Mouse (Mus musculus): ENCODE data around the gene Slc26a10.
"Not testable (repeated sequence)": the region's sequence is repeated elsewhere in the genome, so short reads cannot be mapped to it uniquely, and the experiment has no call there.

The Slc26a10 gene

DNA sequence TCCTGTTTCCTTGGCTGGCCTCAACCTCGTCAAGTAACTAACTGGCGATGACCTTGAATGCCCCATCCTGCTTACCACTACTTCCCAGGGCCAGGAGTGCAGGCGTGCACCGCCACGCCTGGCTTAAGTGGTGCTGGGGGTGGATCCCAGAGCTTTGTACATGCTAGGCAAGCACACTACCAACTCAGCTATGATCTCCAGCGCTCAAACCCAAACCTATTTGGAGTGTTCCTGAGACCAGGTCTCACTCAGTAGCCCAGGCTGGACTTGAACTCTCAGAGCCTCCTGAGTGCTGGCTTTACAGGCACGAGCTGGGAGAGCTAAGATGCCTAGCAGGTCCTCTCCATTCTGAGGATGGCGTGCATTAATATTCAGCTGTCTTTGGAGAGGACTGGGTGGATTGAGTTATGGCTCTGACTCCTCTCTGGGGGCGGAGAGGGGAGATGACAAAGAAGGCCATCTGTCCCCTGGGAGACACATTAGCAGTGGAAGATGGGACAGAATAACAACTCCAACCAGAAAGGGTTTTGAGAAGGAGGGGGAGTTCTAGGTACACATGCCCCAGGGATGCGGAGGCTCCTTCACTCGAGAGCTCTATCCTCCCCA, 17.2 kb upstream of the Slc26a10 start:
- no peak for DNase-seq

DNA sequence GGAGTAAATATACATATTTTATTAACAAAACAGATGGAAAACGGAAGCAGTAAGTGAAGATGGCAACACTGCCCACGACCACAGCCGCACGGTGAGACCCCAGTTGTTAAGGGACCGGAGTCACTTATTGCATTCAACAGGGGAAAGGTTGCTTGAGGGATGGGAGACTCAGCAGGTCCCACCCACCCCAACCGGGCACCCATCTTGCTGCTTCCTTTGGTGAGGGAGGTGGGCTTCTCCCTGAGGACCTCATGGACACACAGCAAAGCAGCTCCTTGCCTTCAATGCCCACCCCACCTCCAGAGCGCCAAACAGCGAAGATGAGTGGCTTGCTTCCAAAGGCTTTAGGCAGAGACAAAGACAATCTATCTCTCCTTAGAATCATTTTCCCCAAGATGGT, 16.7 kb upstream of the Slc26a10 start:
- DNase-seq: no peak

DNA sequence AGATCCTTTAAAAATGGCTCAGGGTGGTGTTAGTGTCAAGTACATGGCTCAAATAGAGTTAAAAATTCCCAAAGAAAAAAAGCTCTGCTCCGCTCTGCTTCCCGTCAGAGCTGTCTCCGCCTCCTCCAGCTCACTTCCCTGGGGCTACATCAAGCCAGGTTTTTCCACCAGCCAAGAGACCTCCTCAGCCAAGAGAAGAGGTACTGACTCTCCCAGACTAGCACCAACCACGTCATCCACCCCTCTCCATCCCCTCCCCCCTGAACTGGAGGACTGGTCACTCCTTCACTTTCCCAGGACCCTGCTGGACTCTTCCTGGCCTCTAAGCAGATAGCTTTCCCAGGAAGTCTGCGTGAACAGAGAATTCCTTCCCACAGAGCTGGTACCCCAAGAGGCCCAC, 15.9 kb upstream of the Slc26a10 start:
- DNase-seq: peak; percentile 80

DNA sequence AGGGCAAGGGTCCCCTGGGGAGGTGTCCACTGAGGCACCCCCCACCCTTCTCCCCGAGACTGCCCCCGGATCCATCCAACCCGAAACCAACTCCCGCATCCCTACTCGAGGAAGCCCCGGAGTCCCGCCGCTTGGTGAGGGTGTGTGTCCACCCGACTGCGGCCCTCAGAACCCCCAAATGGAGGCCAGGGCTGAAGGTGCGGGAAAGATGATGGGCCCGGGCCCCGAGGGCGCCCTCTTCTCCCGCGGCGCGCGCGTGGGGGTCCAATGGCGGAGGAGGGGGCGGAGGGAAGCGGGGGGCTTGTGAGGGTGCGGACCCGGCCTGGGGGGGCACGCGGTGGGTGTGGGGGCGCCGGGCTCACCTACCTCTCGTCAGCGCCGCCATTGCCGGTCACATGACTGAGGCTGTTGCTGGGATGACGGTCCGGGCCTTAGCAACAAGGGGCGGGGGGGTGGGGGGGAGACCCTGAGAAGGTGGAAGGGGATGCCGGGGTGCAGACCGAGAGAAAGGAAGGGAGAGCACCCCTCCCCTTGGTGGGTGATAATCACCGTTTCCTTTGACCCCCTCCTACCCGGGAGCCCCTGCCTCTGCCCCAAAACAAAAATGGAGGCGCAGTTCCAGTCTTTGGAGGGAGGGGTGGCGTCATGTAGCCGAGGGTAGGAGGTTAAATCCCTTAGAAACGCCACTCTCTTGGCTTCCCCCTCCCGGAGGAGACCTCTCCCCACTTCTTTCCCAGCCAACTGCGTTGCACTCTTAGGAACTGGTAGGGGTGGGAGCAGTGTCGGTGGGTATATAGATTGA, 15.1 kb upstream of the Slc26a10 start, which contains the start of gene Dtx3:
Gene Dtx3, minus strand, starts transcription at position 401 of the 802 bp plus-strand sequence.
- peak; percentile 46 for DNase-seq

DNA sequence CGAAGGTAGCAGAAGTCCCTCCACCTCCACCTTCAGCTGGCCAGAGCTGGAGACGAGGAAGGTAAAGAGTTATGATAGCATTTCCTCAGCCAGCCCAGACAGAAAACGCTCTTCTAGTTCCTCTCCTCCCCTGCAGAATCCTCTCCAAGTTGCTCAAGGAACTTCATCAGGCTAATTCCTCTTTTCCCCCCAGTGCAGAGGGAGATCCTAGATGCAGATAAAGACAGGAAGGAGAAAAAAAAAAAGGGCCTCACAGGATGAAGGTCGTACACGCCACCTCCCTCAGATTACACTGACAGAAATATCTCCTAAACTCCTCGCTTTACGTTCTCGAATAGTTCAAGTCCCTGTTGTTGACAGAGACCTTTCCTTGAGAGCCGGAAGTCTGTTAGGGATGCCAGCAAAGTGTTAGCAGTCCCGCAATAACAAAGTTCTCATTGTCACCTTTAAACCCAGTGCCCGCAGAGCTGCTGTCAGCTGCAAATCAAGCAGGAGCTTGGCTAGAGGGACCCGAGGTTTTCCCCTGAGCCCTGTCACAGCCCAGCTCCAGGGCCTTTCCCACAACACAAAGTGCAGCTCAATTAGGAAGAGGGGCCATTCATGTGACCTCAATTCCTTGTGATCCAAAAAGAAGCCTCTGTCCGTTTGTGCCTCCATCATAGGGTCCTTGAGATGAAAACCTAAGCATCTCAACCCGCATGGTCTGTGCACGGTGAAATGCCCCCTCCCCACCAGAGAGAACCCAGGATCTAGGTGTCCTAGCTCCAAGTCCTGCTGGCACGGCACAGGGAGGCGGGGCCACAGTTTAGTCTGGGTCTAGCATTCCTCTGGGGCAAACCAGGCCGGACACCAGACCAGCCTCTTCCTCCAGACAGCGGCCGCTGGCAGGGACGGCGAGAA, 14.2 kb upstream of the Slc26a10 start:
- peak; percentile 84 for DNase-seq

DNA sequence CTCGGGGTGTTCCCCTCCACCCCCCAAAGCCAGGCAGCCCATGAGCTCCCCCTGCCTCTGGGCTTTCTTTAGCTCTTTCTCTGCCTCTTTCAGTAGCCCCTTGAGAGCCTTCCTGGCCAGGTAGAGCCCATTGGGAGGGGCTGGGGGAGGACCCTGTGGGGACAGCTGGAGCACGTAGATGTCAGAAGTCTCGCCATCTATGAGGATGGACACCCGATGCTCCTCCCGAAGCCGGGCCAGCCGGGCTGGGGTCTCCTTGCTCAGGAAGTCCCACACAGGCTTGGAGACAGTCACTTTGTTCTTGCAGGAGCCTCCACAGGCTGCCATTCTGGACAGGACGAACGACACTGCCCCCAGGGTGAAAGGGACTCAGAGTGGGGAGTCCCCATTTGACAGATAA, 12.6 kb upstream of the Slc26a10 start:
- no peak for DNase-seq

DNA sequence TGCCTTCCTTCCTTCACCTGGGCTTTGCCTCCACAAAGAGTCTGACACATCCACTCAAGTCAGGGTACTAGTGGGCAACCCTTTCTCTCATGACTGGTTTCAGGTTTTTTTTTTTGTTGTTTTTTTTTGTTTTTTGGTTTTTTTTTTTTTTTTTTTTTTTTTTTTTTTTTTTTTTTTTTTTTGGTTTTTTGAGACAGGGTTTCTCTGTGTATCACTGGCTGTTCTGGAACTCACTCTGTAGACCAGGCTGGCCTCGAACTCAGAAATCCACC, 11.5 kb upstream of the Slc26a10 start:
- DNase-seq: not testable (repeated sequence)

DNA sequence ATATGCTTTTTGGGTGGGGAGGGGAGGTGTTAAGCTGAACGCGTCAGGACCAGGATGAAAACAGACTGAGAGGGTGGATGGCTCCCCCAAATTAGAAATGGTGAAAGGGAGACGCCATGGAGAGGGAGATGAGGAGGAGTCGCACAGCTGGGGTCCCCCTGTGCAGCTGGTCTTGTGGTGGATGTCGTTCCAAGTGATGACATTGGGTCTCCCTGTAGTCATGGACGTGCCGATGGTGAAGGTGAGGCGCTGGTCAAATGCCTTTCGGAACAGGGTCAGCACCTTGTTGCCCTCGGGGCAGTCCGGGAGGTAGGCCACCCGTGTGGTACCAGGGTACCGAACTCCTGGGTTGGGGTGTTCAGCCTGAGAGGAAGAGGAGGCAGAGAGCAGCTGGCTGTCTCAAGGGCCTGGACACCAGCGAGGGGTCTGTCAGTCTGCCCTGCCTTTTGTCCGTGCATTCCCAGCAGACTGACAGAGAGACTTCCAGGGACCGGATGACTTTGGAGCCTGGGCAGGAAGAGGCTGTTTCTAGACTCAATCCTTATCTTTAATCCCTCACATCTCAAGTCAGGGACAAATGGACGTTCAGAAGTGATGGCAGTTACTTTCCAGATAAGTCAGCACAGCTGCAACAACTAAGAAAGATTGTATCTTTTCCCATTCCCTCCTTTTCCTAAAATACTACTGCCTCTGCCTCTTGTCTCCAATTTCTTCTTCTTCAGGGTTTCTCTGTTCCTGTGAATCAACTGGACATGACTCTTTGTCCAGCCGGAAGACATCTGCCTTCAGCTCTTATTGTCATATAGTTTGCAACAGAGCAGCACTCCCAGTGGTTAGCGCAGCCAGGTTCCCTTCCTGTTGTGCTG, 11.0 kb upstream of the Slc26a10 start:
- DNase-seq: no peak

DNA sequence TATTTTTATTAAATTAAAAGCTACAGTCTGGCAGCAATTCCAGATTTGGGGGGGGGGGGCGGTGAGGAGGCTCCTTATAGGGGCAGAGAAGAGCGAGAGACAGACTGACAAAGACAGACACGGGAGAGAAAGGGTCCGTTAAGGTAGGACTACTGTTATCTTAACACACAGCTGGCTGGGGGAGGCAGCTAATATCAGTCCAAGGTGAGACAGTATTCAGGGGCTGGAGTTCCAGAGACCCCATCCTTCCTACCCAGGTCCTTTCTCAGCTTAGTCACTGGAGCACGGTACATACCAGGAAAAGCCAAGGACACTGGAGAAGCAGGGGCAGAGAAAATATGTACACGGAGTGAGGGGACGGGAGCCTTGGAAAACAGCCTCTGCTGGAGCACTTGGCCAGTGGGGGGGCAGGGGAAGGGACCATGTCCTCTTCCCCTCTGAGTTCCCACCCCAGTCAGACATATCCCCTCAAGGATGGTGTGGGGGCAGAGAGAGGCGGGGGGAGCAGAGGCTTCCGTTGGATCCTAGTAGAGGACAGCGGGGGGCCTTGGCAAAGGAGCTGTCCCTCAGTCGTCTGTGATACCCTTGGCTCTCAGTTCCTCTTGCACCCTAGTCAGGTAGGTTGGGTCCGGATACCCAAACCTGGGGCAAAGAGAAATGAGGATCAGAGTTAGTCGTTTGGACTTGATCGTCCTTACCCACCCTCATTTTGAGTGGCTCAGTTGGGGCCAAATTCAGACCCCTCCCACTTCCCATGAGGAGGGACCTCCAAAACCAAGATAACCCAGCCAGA, 10.1 kb upstream of the Slc26a10 start:
- DNase-seq: no peak

DNA sequence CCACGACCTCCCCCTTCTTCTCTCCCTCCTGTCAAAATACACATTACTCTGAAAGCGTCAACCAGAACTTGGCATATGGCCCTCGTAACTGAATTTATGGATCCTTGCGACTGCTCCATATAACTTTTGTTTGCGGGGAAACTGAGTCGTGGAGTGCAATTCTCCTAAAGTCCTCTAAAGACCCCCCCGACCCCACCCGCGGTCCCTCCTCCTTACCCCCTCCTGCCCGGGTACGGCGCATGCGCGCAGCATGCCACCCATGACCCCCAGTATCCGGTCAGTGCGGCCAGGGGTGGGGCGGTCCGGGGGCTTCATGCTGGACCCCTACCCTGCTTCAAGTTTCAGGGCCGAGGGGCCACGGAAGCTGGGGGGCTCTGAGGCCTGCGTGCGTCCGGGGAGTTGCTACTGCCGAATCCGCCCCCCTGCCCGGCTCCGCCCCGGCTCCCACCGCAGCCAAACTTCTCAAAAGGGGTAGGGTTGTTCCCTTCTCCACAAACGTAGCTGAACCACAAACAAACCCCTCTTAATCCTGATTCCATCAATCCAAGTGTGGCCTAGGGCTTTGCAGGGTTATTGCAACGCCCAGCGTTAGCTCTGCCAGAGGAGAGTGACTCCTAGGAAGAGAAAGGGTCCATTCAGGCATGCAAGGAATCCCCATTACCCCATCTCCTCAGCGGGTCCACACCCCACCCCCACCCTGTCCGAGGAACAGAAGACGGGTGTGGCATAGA, 9.4 kb upstream of the Slc26a10 start, which contains the start of gene Arhgef25:
Gene Arhgef25, minus strand, starts transcription at position 433 of the 731 bp plus-strand sequence.
- DNase-seq: no peak

DNA sequence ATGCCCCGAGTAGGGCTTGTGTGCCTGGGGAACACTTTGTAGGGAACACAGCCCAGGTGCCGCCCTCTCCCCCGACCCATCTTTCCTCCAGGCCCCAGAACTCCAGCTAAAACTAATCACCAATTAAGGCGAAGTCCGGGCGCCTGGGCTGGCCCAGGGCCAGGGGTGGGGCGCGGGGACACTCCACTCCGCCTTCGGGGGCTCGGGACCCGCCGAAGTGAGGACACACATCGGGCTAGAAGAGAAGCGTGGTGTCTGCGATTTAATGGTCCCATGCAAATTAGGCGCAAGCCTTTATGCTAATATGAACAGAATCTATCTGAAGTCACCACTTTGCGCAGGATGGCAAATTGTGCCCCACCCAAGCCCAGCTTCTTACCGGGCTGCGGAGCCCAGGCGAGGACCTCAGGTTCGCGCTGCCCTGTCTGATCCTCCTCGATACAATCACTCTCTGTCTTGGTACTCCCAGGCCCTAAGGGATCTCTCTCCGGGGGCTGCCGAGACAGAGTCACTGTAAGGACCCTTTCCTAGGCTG, 8.7 kb upstream of the Slc26a10 start:
- DNase-seq: no peak

DNA sequence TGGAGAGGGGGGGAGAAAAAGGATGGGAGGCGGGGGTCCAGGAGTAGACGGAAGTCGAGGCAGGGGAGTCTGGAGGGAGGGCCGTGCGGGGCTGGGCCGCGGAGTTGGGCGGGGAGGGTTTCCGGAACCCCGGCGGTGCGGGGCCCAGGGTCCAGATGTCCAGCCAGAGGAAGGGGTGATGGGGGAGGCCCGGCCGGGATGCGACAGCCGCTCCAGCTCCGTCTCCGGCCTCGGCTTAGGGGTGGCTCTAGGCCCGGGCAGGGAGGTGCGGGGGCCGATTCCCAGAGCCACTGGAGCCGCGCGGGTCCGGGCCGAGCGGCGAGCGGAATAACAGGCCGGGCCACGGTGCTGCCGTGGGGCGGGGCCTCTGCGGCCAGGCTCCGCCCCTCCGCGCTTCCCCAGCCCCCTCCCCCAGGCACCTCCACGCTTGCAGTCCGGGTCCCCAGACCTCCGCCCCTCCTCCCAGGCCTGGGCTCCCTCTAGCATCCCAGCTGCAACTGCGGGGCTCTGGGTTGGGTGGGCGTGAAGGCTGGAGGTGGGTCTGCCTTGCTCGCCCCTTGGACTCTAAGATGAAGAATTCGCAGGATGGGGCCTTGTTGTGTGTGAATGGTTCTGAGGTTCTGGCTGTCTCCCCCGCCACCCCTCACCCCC, 8.1 kb upstream of the Slc26a10 start:
- no peak for DNase-seq

DNA sequence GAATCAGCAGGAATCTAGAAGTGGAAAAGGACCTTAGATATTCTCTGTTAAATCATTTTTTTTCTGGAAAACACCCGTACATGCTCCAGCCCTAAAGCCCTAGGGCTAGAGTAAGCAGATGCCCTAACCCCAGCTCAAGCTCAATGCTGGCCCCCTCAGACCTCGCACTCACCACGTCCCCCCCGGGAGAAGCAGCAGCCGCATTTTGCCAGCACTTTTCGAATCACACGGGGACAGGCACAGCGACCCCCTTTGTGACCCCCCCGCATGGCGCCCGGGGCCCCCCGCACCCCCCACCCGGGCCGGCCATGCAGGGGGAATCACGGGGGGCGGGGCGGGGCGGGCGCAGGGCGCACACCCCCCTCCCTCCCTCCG, 7.6 kb upstream of the Slc26a10 start:
- no peak for DNase-seq

DNA sequence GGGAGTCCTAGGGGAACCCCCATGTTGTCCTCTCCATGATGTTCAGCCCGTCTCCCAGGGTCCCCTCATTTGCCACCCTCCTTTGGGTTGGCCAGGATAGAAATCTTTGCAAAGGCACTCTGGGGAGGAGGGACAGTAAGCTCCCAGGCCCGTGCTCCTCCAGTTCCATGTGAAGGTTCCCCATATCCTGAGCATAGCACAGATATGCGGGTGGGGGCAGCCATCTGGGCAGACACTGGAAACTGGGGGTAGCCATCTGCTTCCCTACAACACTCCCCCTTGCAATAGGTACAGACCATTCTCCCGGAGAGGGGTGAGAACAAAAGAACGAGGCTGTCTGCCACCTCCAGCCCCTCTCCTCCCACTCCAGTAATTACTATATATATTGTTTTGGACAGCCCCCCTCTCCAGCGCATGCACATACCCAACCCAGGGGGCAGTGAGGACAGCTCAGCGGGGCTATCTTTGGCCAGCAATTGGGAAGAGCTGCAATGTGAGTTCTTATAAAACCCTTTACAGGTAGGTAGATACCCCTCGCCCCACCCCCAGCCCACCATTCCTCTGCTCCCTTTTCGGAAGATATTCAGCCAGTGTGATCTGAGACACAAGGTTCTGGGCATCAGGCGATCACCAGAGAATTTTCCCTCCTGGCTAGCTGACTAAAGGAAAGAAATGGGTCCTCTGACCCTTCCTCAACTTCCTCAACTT, 7.1 kb upstream of the Slc26a10 start:
- no peak for DNase-seq

DNA sequence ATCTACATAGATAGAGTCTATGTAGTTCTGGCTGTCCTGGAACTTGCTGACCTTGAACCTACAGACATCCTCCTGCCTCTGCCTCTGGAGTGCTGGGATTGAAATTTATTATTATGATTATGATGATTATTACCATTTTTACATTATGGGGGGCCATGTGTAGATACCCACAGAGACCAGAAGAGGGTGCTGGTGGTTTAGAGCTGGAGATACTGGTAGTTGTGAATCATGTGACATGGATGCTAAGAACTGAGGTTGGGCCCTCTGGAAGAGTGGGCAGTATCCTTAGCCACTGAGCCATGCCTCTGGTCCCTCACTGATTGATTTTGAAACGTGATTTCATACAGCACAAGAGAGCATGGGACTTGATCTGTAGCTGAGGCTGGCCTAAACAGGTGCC, 6.0 kb upstream of the Slc26a10 start:
- DNase-seq: no peak

DNA sequence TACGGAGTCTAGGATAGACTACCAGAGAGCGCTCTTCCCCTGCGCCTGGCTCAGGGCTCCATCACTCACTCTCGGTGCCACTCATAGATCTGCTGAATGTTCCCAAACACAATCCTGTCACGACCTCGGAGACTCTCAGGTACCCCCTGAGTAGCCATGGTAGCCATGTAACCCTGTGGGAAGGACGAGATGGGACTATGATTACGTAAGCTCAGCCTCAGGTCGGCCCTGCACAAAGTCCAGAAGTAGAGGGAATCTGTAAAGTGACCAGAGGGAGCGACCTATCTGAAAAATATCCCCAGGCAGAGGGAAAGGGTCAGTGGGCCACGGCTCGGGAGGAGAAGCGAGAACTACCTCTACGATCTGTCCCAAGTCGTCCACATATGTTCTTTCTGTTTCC, 5.1 kb upstream of the Slc26a10 start:
- peak; percentile 48 for DNase-seq

DNA sequence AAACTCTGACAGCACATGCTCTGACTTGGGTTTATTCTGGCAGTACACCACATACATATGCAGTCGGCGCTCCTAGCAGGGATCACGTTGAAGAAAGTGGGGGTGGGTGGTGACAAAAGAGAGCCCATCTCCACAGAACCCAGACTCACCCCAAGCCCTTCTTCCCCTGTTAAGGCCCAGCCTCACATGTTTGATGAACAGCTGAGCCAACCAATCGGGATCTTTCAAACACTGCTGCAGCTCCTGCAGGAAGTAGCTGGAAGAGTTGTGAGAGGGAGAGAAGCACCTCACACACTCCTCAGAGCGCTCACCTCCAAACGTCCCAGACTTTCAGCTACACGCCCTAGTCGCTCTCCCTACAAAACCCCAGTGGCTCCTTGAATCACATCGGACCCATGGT, 4.7 kb upstream of the Slc26a10 start:
- no peak for DNase-seq

DNA sequence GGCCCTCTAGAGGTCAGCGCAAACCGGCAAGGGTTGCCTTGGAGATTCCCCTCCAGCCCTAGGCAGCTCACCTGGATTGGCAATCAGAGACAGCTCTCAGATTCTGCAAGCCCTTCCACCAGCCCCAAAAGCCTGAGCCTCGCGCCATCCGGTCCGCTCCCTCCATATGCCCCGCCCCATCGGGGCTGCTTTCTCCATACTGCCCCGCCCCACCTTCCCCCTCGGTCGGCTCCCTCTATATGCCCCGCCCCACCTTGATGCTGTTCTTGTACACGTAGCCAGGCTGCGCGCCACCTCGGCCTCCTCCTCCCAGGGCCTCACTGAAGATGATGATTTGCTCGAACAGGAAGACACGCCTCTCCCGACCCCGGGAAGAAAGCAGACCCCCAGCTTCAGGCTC, 3.3 kb upstream of the Slc26a10 start:
- no peak for DNase-seq

DNA sequence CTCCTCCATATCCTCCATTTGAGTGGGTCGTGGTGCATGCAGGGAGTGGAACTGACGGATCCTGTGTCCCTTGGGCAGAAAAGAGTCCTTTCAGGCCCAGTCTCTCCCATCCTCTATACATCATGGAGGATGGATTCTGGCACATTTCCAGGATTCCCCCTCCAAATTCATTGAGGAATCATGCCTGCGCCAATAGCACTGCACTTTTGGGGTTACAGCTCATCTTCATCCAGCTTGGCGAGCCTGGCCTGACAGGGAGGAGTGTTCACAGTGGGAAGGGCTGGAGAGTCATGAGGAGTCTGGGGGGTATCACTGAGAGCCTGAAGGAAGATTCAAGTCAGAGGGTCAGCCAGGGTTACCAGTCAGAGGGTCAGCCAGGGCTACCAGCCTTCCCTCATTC, 2.2 kb upstream of the Slc26a10 start:
- DNase-seq: no peak

DNA sequence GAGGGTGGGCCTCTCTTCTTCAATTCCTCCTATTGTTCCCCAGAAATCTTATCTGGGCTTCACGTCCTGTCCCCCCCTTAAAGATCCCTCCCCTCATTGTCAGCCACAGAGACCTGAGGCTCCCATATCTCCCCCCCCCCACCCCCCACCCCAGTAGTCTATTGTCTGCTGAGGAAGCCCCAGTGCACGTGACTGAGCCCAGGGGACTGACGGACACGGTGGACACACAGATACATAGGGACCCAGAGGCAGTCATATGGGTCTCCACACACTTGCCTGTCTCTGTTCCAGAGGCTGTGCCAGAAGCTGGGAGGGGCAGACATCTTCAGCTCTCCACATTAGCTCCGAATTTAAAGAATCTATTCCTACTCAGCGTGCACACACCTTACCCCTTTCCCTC, 1.1 kb upstream of the Slc26a10 start:
- no peak for DNase-seq
